Mouse (Mus musculus) erythroblast, embryonic 14.5 days (primary cell): ENCODE measurements at regions not wholly inside any gene's neighbourhood (a gene's known extent, or its start where the extent isn't known, plus 50 kb on each side); places are given as distances from the start of the nearest gene placed in this dataset.
"Not testable (repeated sequence)": the region's sequence is repeated elsewhere in the genome, so short reads cannot be mapped to it uniquely, and the experiment has no call there.

ENCODE experiments used
- GATA1 ChIP-seq: IDR thresholded peaks from 2 replicates; pipeline ENCODE4 v1.6.1; 2012; ENCODE audit warnings: low read length, inconsistent platforms, mixed read lengths
- TAL1 ChIP-seq: IDR thresholded peaks from 3 replicates; pipeline ENCODE4 v1.6.1; 2012; ENCODE audit warnings: low read length, inconsistent platforms, mixed read lengths

- TF ChIP-seq GATA1, TAL1: not testable (repeated sequence)
These were observed 145.2 kb downstream of the Pls3 start for GRCm38 (mm10) chrX:75729791-75730190.
